Mouse (Mus musculus) E14TG2a.4 (cell line): Measurements from ENCODE around the gene Nr1d1.

Source experiments
- H3K27me3 ChIP-seq: 2 replicates; pipeline ENCODE4 v1.6.1; 2014; ENCODE audit warnings: low read length, control low read depth; ENCODE audit not compliant: insufficient read depth
- H3K36me3 ChIP-seq: 2 replicates; pipeline ENCODE4 v1.6.1; 2014; ENCODE audit warnings: low read length, control low read depth; ENCODE audit not compliant: insufficient read depth
- H3K4me1 ChIP-seq: replicated peaks from 2 replicates; pipeline ENCODE4 v1.6.1; 2014; ENCODE audit warnings: low read depth, low read length, control low read depth
- H3K4me3 ChIP-seq: replicated peaks from 2 replicates; pipeline ENCODE4 v1.5.1; 2014; ENCODE audit warnings: mild to moderate bottlenecking, low read length
- H3K9me3 ChIP-seq: 2 replicates; pipeline ENCODE4 v1.6.1; 2014; ENCODE audit warnings: low read length, control low read depth
- CTCF ChIP-seq: conservative IDR thresholded peaks from 2 replicates; pipeline ENCODE4 v1.5.1; 2014; ENCODE audit warnings: low read length
- NANOG ChIP-seq: IDR thresholded peaks from 2 replicates; pipeline ENCODE4 v1.6.1; 2014; ENCODE audit warnings: borderline replicate concordance, low read length, mixed read lengths
- POU5F1 ChIP-seq: IDR thresholded peaks from 2 replicates; pipeline ENCODE4 v1.6.1; 2014; ENCODE audit warnings: low read length, borderline replicate concordance

Gene Nr1d1

GRCm38 (mm10) chr11:98729119-98729588 is 46.0 kb downstream of the Nr1d1 start, which contains the start of gene Med24:
Gene Med24, minus strand, starts transcription at chr11:98729435.
- Histone ChIP-seq H3K4me1 (peaks cover 24% of the 10 kb centered on the region), H3K36me3 (peaks cover 33% of the 10 kb centered on the region)
- TF ChIP-seq CTCF (no peak), POU5F1 (no peak), NANOG (no peak)

GRCm38 (mm10) chr11:98725926-98726506 is 49.1 kb downstream of the Nr1d1 start:
- Histone ChIP-seq H3K27me3 (0 out of 2 replicates have a peak, but pooled peaks cover 3% of the 10 kb centered on the region), H3K4me3 (no peak overlapping the region), H3K4me1 (peaks cover 39% of the 10 kb centered on the region), H3K36me3 (peaks cover 59% of the 10 kb centered on the region), H3K9me3 (no peaks in the 10 kb centered on the region)
- TF ChIP-seq POU5F1: no peak
- TF ChIP-seq CTCF: no peak
- no peak for TF ChIP-seq NANOG

More at GRCm38 (mm10) chr11:98729119-98729588, 46.0 kb downstream of the Nr1d1 start, which contains the start of gene Med24:
- Histone ChIP-seq H3K4me3 (peak within 1 kb of the TSS; percentile 92), H3K27me3 (peaks cover 14% of the 10 kb centered on the region; the same call in 1 of the 2 replicates), H3K9me3 (peaks cover 2% of the 10 kb centered on the region)

GRCm38 (mm10) chr11:98723098-98723497 is 52.0 kb downstream of the Nr1d1 start:
- peaks cover 70% of the 10 kb centered on the region for H3K36me3 ChIP-seq
- no peaks in the 10 kb centered on the region for H3K9me3 ChIP-seq
- no peak overlapping the region for H3K4me3 ChIP-seq
- no peaks in the 10 kb centered on the region for H3K27me3 ChIP-seq
- H3K4me1 ChIP-seq: peaks cover 57% of the 10 kb centered on the region
- TF ChIP-seq NANOG: no peak
- no peak for TF ChIP-seq POU5F1
- no peak for TF ChIP-seq CTCF

GRCm38 (mm10) chr11:98721458-98722226 is 53.5 kb downstream of the Nr1d1 start:
- no peak overlapping the region for H3K4me3 ChIP-seq
- TF ChIP-seq CTCF (peak; percentile 21; the same call in 1 of the 2 replicates), POU5F1 (no peak)
- peaks cover 58% of the 10 kb centered on the region for H3K4me1 ChIP-seq
- H3K9me3 ChIP-seq: no peaks in the 10 kb centered on the region
- peaks cover 70% of the 10 kb centered on the region for H3K36me3 ChIP-seq
- no peaks in the 10 kb centered on the region for H3K27me3 ChIP-seq

GRCm38 (mm10) chr11:98720756-98721155 is 54.4 kb downstream of the Nr1d1 start:
- H3K36me3 ChIP-seq: peaks cover 70% of the 10 kb centered on the region
- no peak for TF ChIP-seq POU5F1
- no peaks in the 10 kb centered on the region for H3K9me3 ChIP-seq
- H3K27me3 ChIP-seq: no peaks in the 10 kb centered on the region
- H3K4me3 ChIP-seq: no peak overlapping the region
- peaks cover 62% of the 10 kb centered on the region for H3K4me1 ChIP-seq
